Mouse (Mus musculus) embryo, embryonic 11.5 days (tissue): ENCODE data around the gene Isyna1.

ENCODE experiments used
- DNase-seq: peaks from one replicate; pipeline ENCODE4 v3.0.0-alpha.2; 2012; ENCODE audit warnings: low read depth, low spot score

The Isyna1 gene

GRCm38 (mm10) chr8:70602139-70602811, 8.1 kb downstream of the Isyna1 start:
- no peak for DNase-seq

DNA sequence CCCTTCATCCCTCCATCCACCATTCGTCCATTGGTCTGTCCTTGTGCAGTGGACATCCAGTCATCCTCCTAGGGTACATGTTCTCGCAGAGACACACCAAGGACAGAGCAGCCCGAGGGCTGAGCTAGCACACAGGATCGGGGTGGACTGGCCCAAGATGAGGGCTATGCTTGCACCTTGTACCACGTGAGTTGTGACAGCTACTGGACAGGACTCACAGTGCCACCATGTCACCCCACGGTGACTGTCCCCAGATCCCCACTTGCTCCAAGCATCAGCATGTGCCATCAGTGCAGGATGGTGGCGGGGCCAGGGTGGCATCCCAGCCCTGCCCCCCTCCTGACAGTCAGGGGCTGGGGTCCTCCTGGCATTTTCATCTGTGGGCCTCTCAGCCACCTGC, 10.4 kb downstream of the Isyna1 start:
- no peak for DNase-seq

- no peak for DNase-seq
These were observed 12.0 kb downstream of the Isyna1 start for GRCm38 (mm10) chr8:70605871-70606779.

DNA sequence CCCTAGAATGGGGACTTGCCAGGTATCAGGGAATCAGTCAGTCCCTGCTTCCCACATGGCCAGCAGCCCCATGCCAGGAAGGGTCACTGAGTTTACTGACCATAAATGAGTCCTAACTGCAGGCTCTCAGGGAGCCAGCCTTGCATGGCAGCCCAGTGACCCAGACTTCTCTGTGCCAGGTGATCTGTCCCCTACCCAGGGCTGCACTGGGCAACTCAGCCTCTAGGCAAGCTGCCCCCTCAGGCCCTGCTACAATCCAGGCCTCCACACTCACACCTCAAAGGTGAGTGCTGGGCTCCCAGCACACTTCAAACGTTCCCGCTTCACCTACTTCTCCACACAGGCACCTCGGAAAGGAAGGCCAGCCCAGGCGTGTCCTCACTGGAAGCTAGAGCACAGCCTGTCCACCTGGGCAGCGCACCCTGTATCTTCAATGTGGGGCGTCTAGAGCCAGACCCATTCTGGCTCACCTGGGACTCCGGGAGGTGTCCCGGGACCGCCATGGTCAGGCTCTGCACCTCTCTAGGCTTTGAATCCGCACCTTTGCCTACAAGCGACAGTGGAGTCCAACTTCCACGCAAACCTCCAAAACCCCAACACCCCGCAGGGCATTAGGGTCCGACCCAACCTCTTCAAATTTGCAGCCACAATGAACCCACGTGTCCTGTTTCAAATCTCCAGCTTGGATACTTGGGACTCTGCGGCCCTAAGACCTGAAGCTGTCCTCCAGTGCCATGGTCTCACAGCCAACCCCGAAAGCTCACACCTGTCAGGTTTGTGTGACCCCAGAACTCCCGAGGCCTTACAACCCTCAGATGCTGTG, 12.8 kb downstream of the Isyna1 start:
- no peak for DNase-seq

DNA sequence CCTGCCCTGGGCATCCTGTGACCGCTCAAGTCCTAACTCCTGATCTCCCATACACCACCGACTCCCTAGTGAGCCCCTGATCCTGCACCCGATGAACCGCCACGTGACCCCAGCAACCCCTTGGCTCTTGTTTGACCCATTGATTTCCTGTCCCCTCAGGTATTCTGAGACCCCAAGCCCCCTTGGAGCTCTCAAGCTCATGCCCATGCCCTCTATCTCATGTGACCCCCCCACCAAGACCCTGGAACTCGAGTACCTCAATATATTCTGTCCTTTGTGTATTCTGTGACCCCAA, 13.4 kb downstream of the Isyna1 start:
- DNase-seq = no peak

DNA sequence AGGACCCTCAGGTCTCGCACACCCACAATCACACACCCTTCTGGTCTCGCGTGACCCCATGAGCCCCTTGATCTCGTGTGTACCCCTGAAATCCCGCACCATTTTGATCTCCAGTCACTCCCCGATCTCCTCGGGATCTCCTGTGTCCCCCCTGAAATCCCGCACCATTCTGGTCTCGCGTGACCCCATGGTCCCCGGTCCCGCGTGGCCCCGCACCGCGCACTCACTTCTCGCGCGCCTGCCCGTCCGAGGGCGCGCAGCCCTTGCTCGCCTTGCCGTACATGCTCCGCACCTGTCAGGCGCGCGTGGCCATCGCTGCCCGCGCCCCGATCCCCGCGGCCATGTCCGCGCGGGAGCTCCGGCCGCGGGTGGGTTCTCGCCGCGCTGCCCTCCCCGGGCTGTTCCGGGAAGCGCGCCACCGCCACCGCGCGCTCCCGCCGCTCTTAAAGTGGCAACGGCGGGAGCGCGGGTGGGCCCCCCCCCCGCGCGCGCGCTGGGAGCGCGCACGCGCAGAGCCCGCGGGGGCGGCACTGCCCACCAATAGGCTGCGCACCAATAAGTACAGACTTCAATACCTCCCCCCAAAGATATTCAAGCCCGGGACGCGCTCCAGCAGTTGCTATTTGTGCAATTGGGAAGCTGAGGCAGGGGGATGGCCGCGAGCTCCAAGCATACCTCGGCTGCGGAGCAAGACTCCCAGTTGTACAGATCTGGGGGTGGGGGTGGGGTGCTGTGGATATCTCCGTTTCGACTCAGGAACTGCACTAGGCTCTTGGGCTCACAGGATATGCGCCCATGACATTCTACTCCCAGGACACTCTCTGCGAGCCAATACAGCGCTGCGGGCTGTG, 13.9 kb downstream of the Isyna1 start:
- DNase-seq = no peak

DNA sequence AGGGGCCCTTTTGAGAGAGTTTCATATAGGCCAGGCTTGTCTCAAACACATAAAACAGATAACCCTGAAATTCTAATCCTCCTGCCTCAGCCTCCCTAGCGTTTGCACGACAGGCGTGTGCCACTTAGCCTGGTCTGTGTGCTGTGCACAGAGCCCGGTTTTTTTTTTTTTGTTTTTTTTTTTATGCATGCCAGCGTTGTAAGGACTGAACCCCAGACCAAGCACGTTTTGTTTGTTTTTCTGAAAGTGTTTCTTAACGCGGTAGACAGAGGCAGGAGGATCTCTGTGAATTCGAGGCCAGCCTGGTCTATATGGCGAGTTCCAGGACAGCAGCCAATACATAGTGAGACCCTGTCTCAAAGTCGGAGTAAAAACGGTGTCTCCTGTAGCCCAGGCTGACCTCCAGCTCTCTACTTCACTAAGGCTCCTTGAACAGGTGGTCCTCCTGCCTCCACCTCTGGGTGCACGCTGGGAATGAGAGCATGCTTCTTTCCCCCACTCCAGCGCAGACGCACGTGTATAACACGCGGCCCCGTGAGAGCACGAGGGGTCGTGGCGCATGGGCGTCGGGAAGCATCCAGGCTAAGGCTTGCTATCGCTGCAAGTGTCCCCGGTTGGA, 14.7 kb downstream of the Isyna1 start, which contains the start of gene Ssbp4:
TSS of gene Ssbp4 (minus strand) at position 124 of the 619 bp plus-strand sequence.
- no peak for DNase-seq

- DNase-seq = peak; percentile 82
These were observed 15.2 kb downstream of the Isyna1 start for GRCm38 (mm10) chr8:70609368-70609848.

- peak; percentile 89 for DNase-seq
These were observed 15.9 kb downstream of the Isyna1 start for GRCm38 (mm10) chr8:70609849-70610795.

DNA sequence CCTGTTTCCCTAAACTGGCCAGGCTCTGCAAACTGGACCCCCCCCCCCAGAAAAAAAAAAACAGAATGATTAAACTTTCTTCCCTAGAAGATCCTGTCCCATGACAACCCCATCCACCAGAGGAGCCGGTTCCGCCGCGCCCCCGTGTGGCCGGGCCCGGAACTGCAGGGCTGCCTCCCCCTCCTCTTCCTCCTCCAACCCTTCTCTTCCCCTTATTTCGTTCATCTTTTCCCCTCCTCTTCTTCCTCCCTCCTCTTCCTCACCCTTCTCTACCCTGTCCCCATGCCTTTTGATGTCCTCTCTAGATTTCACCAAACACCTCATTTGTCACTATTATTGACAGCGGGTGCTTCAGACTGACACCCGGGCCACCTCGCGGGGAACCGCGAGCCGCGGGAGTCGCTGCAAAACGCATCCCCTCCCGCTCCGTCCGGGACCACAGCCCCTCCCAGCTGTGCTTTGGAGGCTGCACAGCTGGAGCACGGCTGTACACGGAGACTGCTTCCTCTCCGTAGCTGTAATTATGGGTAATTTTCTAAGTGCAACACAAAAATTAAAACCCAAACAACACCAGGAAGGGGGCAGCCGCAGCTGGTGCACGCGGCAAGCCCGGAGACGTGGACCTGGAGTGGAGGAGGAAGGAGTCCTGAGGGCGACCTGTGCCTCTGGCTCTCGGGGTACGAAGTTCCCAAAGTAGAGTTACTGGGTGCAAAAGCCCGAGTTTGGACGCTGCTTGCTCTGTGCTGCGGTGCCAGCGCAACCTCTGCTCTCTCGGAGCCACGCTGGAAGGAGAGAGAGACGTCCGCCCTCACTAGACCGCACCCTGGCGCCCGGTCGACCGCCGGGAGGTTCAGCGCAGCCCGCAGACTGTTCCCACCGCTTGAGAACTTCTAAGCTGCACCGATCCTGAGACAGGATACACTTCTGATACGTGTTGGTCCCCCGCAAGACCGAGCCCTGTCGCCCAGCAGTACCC, 16.9 kb downstream of the Isyna1 start:
- DNase-seq = no peak

DNA sequence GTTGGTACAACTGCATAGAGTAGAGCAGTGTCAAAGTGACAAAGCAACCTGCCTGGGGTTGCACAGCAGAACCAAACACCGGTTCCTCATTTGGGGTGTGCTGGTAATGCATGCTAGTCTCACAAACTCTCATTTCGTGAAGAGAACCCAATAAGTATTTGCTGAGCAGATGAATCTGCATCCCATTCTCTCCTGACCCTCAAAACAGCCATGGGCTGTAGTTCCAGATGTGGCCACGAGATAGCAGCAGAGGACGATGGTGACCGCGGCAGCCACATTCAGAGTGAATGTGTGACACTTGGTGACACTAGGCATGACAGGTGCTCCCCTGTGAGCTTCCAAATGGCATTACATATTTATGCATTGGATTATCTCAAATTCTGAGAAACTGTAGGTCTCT, 17.7 kb downstream of the Isyna1 start:
- peak; percentile 76 for DNase-seq

DNA sequence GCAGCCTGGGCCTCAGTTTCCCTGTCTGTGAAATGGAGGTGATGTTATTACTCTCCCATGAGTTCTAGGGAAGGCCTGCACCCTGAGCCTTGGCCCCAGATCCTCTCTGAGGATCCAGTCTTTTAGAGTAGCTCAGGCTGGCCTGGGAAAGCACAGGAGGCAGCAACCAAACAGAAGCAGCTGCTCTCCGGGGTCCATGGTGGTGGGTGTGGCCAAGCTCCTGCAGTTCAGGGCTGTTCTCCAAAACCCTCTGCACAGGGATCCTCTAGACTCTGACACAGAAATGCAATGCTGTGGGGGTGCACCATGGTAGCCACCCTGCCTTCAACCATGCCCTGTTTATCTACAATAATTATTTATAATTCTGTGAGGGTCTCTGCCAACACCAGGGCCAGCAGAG, 19.6 kb downstream of the Isyna1 start:
- no peak for DNase-seq

GRCm38 (mm10) chr8:70614469-70614868, 20.3 kb downstream of the Isyna1 start:
- no peak for DNase-seq

DNA sequence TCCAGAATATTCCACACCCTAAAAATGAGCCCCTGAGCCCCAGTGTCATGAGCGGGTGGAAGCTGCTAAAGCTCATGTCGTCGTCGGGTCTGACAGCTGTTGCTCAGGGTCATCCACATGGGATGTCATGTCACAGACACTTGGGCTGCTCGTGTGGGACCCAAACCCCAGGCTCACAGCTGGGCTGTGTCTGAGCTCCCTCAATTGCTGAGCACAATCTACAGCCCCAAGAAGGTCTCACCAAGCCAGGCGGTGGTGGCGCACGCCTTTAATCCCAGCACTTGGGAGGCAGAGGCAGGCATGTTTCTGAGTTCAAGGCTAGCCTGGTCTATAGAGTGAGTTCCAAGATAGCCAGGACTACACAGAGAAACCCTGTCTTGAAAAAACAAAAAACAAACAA, 21.1 kb downstream of the Isyna1 start:
- no peak for DNase-seq

DNA sequence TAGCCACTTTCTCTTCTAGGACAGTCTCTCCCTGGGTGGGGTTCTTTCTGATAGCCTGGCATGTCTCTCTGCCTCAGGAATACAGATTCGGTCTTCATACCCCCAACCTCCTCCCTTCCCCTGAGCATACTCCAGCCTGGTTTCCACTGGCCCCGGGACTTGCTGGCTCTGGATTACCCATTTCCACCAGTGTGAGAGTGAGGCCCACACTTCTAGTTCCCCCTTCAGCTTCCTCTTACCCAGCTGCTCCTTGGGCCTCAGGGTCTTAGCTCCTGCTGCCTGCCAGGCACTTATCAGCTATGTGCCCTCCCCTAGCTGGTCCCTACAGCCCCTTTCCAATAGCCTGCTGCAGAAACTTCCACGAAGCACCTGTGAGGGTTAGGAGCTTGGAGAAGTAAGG, 21.7 kb downstream of the Isyna1 start, which contains the start of gene Lrrc25:
TSS of gene Lrrc25 (plus strand) at position 262 of the 400 bp plus-strand sequence.
- DNase-seq = no peak

DNA sequence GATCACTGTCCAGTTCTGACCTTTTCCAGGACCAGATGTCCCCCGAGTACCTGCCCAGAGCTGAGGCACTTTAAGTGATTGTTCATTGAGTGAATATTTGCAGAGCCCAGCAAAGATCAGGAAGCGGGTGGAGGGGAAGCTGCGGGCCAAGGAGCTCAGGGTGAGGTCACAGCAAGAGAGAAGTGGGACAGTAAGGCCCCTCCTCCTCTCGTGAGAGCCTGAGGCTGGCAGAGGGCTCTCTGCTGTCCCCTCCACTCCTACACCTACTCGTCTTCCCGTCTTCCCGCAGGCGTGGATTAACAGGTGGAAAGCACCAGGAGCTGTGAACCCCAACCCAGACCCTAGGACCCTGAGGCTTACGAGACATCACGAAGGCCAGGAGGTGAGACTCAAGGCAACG, 22.5 kb downstream of the Isyna1 start:
- no peak for DNase-seq

DNA sequence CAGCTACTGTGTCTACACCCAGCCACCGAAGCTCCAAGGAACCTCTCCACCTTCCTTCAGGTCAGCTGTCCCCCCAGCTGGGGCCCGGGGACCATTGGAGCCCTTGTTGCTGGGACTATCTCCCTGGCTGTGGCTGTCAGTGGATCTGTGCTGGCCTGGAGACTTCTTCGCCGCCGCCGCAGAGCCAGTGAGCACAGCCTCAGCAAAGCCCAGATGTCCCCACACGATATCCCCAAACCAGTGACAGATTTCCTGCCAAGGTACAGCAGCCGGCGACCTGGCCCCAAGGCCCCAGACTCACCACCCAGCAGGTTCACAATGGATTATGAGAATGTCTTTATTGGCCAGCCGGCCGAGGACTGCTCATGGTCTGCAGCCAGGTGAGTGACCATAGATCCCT, 23.8 kb downstream of the Isyna1 start:
- DNase-seq = no peak

DNA sequence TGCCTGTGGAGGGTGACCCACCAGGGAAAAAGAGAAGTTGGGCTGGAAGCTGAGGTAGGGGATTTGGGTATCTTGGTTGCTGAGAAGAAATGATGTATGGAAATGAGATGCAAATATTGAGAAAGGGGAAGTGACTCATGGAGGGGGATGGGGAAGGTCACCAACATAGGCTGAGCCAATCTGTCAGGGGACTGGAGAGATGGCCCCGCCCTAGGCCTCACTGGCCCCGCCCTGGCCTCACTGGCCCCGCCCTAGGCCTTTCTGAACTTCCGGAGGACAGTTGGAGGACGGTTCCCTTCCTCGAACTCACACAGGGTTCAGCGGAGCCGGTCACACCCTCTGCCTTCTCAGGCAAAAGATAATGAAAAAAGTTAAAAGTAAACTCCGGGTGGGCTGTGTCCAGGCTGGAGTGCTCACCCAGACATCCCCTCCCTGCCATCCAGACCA, 24.7 kb downstream of the Isyna1 start:
- no peak for DNase-seq
